Mouse (Mus musculus) lung, postnatal 0 days (tissue): ENCODE results near the gene Arl5c.

Experiments
- CTCF ChIP-seq: IDR thresholded peaks from 2 replicates; pipeline ENCODE4 v1.5.1; 2016; ENCODE audit warnings: antibody characterized with exemption, mild to moderate bottlenecking
- EP300 ChIP-seq: IDR thresholded peaks from 2 replicates; pipeline ENCODE4 v1.6.1; 2016; ENCODE audit warnings: antibody characterized with exemption, mild to moderate bottlenecking, control low read depth

DNA sequence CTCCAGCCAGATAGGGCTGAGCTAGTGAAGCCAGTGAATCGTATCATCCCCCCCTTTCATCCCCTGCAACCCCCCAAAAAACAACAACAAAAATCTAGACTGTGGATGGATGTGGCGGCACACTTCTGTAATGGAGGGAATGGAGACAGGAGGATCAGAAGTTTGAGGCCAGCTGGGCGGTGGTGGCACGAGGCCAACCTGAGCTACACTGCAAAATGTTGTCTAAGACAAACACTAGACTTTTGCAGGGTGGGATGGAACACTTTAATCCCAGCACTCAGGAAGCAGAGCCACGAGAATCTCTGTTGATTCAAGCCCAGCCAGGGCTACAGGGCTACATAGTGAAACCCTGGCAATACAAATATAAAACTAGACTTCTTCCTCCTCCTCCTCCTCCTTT lies 48.1 kb upstream of the Arl5c start:
- no peak for TF ChIP-seq CTCF
- no peak for TF ChIP-seq EP300
